Mouse (Mus musculus) stomach, embryonic 16.5 days (tissue): Measurements from ENCODE around the gene Clip1. TPM values are rescaled to one million over a fixed set of nuclear protein-coding genes. Genes with fewer than 3 reads are reported as not detected.

Experiments
- ATAC-seq: fragments of 200-750 bp; cut with Nextera tagmentation; 2 replicates; pipeline ENCODE4 v1.8.0; 2017; ENCODE audit warnings: moderate number of reproducible peaks, moderate TSS enrichment; ENCODE audit not compliant: insufficient read depth, low FRiP score
- H3K27ac ChIP-seq: fragments of 300-500 bp; sonication (generic); 2 replicates; pipeline ENCODE4 v1.5.1; 2014; ENCODE audit warnings: low read length
- H3K27me3 ChIP-seq: fragments of 300-500 bp; sonication (generic); 2 replicates; pipeline ENCODE4 v1.6.1; 2014; ENCODE audit warnings: low read length, control low read depth, mixed read lengths; ENCODE audit not compliant: control insufficient read depth, insufficient read depth
- H3K36me3 ChIP-seq: fragments of 300-500 bp; sonication (generic); 2 replicates; pipeline ENCODE4 v1.6.1; 2014; ENCODE audit warnings: low read length; ENCODE audit not compliant: control insufficient read depth, insufficient read depth
- H3K4me1 ChIP-seq: fragments of 300-500 bp; sonication (generic); 2 replicates; pipeline ENCODE4 v1.6.1; 2014; ENCODE audit warnings: low read length, control low read depth, mixed read lengths; ENCODE audit not compliant: control insufficient read depth, insufficient read depth
- H3K4me2 ChIP-seq: fragments of 300-500 bp; sonication (generic); 2 replicates; pipeline ENCODE4 v1.6.1; 2014; ENCODE audit warnings: low read depth, low read length, mixed read lengths
- H3K4me3 ChIP-seq: fragments of 300-500 bp; sonication (generic); replicated peaks from 2 replicates; pipeline ENCODE4 v1.5.1; 2014; ENCODE audit warnings: mild to moderate bottlenecking, low read length
- H3K9ac ChIP-seq: fragments of 300-500 bp; sonication (generic); 2 replicates; pipeline ENCODE4 v1.6.1; 2014; ENCODE audit warnings: low read length
- H3K9me3 ChIP-seq: fragments of 300-500 bp; sonication (generic); replicated peaks from 2 replicates; pipeline ENCODE4 v1.6.1; 2016; ENCODE audit warnings: low read length, control low read depth; ENCODE audit not compliant: control insufficient read depth
- WGBS: fragments of 180-500 bp; shearing (Covaris S2); extraction: QIAGEN DNeasy Blood & Tissue Kit; methylation state at CpG from one replicate; pipeline ENCODE4 v1.1.7; 2014; 5-methylcytosine and 5-hydroxymethylcytosine counted together
- polyA plus RNA-seq: library from polyadenylated mRNA; unstranded; fragments of >200 nt; fragmentation: Nextera tagmentation; extraction: Ambion mirVana; gene quantifications from 2 replicates; pipeline ENCODE4 v1.2.1, GENCODE M21; 2015

The Clip1 gene
- polyA plus RNA-seq, 1 experiment from 2014 or later: 40.6 TPM

DNA sequence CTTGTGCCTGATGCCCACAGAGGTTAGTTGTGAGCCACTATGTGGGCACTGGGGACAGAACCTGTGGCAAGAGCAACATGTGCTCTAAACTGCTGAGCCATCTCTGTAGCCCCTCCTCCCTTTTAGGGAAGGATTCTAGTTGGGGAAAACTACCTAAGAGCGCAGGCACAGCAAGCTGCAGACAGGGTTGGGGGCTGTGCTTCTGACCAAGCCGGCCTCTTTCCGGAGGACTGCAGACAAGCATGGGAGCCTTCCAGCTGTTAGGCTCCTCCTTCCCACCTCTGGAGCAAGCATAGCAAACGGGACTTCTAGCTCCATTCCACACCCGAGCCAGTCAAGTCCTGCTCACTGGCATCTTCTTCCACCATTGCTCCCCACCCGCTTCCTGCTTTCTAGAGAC lies 85.1 kb downstream of the Clip1 start:
- Histone ChIP-seq H3K27me3 (no peaks in the 10 kb centered on the region), H3K36me3 (0 out of 2 replicates have a peak, but pooled peaks cover 4% of the 10 kb centered on the region), H3K9ac (no peak overlapping the region), H3K4me1 (no peaks in the 10 kb centered on the region), H3K4me2 (no peak overlapping the region), H3K9me3 (no peaks in the 10 kb centered on the region), H3K27ac (0 out of 2 replicates have a peak overlapping the region, but pooled peaks have one; percentile 3), H3K4me3 (no peak overlapping the region)
- no peak for ATAC-seq
- 58% methylated on average over 6 of the region's 6 CpGs for WGBS

DNA sequence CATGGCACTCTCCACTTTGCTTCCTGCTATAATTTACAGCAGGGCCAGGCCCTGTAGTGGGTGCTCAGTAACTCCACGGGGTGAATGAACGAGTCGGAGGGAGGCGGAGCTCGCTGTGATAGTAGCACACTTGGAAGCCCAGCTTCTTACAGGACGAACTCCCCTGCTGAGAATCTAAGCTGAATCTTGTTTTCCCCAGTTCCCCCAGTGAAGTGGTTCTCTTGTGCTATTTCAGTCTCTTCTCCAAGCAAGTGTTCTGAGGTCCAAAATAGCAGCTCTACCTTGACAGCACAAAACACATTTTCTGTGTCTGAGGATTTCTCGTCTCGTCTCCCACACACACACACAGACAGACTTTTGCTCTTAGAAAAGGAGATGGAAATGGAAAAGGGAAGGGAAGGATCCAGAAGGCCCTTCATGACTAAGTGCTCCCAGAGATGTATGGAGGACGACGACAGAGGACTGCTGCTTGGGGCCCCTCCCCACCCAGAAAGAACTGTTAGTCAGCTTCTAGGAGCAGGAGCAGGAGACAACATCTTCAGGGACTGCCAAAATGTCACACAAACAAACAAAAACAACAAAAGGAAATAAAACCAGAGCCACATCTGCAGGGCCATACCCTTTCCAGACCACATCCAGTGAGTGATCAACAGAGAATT lies 90.7 kb downstream of the Clip1 start:
- no peak overlapping the region for H3K27ac ChIP-seq

DNA sequence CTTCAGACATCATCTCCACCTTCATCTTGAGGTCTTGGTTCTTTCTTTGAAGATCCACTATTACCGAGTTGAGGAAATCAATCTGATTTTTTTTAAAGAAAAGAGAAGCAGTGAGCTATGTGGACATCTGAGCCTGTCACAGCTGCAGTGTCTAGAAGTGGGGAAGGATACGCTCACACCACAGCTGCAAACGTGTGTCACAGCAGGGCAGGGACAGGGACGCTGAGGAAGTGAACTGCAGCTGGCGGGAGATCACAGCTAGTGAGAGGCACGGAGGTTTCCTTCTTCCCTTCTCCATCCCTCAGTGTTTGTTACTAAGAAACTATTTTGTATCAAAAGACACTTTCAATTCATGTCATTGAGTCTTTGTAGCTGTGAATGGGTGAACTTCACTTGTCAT lies 104.4 kb downstream of the Clip1 start:
- no peak for ATAC-seq
- Histone ChIP-seq H3K4me3 (no peak overlapping the region), H3K4me2 (no peak overlapping the region), H3K4me1 (no peaks in the 10 kb centered on the region), H3K27me3 (no peaks in the 10 kb centered on the region), H3K9me3 (no peaks in the 10 kb centered on the region), H3K36me3 (peaks cover 18% of the 10 kb centered on the region), H3K9ac (no peak overlapping the region), H3K27ac (no peak overlapping the region)
- 76% methylated on average over 6 of the region's 6 CpGs for WGBS

More for the DNA sequence above, 90.7 kb downstream of the Clip1 start:
- no peak for ATAC-seq
- no peaks in the 10 kb centered on the region for H3K27me3 ChIP-seq
- H3K4me1 ChIP-seq: no peaks in the 10 kb centered on the region
- no peak overlapping the region for H3K4me2 ChIP-seq
- H3K9ac ChIP-seq: no peak overlapping the region
- no peaks in the 10 kb centered on the region for H3K9me3 ChIP-seq
- H3K4me3 ChIP-seq: no peak overlapping the region
- 0 out of 2 replicates have a peak, but pooled peaks cover 6% of the 10 kb centered on the region for H3K36me3 ChIP-seq
- WGBS: 82% methylated on average over 10 of the region's 10 CpGs

DNA sequence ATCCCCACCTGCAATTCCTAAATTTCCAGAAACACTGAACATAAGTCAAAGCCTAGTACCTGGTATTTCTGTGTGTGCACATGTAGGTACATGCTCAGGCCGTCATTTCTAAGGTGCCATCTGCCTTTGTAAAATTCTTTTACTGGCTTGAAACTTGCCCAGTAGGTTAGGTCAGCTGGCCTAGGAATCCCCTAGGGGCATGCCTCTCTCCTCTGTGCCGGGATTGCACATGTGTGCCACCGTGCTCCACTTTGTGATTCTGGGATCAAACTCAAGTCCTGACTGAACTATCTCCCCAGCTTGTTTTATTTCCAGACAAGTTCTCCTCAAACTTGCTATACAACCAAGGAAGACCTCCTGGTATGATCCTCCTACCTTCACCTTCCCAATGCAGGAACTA lies 107.7 kb downstream of the Clip1 start:
- Histone ChIP-seq H3K4me2 (no peak overlapping the region), H3K4me3 (no peak overlapping the region), H3K36me3 (peaks cover 6% of the 10 kb centered on the region; the same call in 1 of the 2 replicates), H3K27ac (no peak overlapping the region), H3K9ac (no peak overlapping the region), H3K4me1 (peaks cover 6% of the 10 kb centered on the region; the same call in 1 of the 2 replicates), H3K27me3 (no peaks in the 10 kb centered on the region), H3K9me3 (no peaks in the 10 kb centered on the region)
- WGBS: 83% methylated on average over 3 of the region's 3 CpGs
- ATAC-seq: no peak

DNA sequence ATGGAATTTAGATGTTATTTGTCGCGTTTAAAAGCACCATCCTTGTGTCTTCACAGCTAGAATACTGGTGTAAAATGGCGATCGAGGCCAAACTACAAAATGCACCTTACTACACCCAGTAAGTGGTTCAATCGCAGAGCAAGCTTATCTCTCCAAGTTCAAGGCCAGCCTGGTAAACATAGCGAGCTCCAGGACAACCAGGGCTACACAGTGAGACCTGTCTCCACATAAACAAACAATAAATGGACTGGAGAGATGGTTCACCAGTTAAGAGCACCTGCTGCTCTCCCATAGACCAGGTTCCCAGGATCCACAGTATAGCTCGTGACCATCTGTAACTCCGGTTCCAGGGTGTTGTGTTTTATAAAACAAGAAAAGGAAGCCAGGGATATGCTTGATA lies 111.1 kb downstream of the Clip1 start:
- Histone ChIP-seq H3K4me1 (peaks cover 6% of the 10 kb centered on the region; the same call in 1 of the 2 replicates), H3K4me2 (peak overlapping the region; percentile 97), H3K4me3 (peak overlapping the region; percentile 97), H3K9me3 (no peaks in the 10 kb centered on the region), H3K27ac (no peak overlapping the region), H3K36me3 (0 out of 2 replicates have a peak, but pooled peaks cover 3% of the 10 kb centered on the region), H3K27me3 (no peaks in the 10 kb centered on the region), H3K9ac (peak overlapping the region; percentile 39; the same call in 1 of the 2 replicates)
- 0 out of 2 replicates have a peak, but pooled peaks have one; percentile 23 for ATAC-seq
- WGBS: 57% methylated on average over 8 of the region's 8 CpGs

DNA sequence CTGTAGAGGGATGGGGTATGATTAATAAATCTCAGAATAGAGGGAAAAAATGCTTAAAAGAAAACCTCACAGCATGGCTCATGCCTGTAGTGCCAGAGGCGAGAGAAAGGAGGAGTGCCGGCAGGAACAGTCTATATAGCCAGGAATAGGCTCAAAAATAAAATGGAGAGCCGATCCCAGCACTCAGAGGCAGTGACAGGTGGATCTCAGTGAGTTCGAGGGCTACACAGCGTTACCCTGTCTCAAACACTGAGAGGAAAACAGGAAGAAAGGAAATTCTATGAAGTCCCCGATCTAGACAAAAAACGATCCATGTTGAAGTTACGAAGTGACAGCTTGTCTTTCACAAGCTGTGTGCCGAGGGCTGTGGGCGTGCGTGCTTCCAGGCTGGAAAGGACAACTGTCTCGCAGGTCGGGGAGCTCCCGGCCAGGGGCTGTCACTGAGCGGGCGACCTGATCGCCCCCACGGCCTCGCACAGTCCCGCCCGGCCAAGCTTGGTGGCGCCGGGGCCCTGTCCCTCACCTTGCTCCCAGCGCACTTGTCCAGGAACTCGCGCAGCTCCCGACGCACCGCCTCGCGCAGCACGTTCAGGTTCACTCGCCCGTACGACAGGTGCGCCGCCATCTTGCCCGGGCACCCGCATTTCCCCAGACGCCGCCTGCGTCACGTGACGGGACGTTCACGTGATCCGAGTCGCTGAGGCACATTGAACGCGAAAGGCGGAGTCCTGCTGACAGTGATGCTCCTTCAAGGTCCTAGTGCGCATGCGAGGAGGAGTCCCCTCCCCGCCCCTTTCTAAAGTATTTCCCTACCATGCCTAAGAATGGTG lies 111.8 kb downstream of the Clip1 start, which contains the start of gene Vps33a:
TSS of gene Vps33a (minus strand) at position 682 of the 830 bp plus-strand sequence.
- peak within 1 kb of the TSS; percentile 46 for H3K27ac ChIP-seq
- under 1% methylated on average over 54 of the region's 54 CpGs for WGBS
- H3K36me3 ChIP-seq: 0 out of 2 replicates have a peak, but pooled peaks cover 3% of the 10 kb centered on the region
- H3K9ac ChIP-seq: peak within 1 kb of the TSS; percentile 92
- peak within 1 kb of the TSS; percentile 97 for H3K4me2 ChIP-seq
- H3K9me3 ChIP-seq: no peaks in the 10 kb centered on the region
- peaks cover 6% of the 10 kb centered on the region; the same call in 1 of the 2 replicates for H3K4me1 ChIP-seq
- H3K27me3 ChIP-seq: no peaks in the 10 kb centered on the region
- ATAC-seq: peak; percentile 95
- peak within 1 kb of the TSS; percentile 97 for H3K4me3 ChIP-seq

DNA sequence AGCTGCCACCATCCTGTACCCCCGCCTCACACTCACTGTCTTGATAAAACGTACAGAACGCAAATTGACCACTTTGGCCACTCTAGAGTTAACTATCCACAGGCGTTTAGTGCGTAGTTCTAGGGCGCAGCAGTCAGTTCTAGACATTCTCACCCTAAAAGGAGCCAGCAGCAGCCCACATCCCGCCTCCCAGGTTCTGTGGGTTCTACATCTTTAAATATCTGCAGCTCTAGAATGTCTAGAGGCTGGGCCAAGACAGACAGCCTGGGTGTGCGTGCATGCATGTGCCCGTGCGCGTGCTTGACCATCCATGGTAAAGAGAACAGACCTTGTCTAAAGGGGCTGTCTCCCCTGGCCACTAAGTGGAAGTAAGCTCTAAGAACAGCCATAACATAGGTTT lies 123.3 kb downstream of the Clip1 start:
- Histone ChIP-seq H3K27me3 (no peaks in the 10 kb centered on the region), H3K4me3 (no peak overlapping the region), H3K27ac (no peak overlapping the region), H3K9ac (no peak overlapping the region), H3K4me1 (no peaks in the 10 kb centered on the region), H3K9me3 (no peaks in the 10 kb centered on the region), H3K36me3 (peaks cover 8% of the 10 kb centered on the region), H3K4me2 (no peak overlapping the region)
- WGBS: 93% methylated on average over 11 of the region's 11 CpGs
- no peak for ATAC-seq

DNA sequence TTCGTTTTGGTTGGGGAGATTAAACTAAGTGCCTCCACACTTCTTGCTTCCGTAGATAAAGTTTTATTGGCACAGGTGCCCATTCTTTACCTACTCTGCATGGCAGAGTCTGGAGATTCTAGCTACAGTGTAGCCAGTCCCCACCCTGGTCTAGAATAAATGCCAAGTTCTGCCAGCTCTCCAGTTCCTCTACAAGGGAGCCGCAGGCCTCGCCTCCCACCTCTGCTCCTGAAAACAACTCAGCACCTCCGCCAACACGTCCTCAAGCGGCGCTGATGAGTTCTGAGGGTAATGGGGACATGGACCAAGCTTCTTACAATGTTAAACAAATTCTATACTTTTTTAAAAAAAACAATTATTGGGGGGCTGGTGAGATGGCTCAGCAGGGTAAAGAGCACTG lies 124.8 kb downstream of the Clip1 start:
- no peaks in the 10 kb centered on the region for H3K27me3 ChIP-seq
- ATAC-seq: no peak
- no peak overlapping the region for H3K27ac ChIP-seq
- no peak overlapping the region for H3K9ac ChIP-seq
- H3K4me2 ChIP-seq: no peak overlapping the region
- no peak overlapping the region for H3K4me3 ChIP-seq
- WGBS: 88% methylated on average over 8 of the region's 8 CpGs
- H3K36me3 ChIP-seq: peaks cover 8% of the 10 kb centered on the region
- H3K4me1 ChIP-seq: no peaks in the 10 kb centered on the region
- H3K9me3 ChIP-seq: no peaks in the 10 kb centered on the region

DNA sequence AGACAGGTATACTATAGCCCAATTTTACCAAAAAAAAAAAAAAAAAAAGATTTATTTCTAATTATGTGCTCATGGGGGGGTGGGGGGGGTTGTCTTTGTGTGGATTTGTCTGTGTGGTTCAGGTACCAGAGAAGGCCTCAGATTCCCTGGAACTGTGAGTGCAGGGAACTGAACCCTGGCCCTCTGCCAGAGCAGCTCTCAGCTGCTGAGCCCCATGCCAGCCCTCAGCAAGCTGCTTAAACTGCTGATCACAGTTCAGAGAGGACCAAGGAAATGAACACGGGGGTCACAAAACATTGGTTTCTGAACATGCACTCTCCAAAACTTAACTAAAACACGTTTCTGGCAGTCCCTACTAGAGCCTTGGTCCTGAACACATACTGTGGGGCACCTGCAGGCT lies 128.0 kb downstream of the Clip1 start:
- H3K4me3 ChIP-seq: no peak overlapping the region
- no peak overlapping the region for H3K4me2 ChIP-seq
- WGBS: 65% methylated on average over 2 of the region's 2 CpGs
- ATAC-seq: no peak
- H3K9ac ChIP-seq: no peak overlapping the region
- no peak overlapping the region for H3K27ac ChIP-seq
- H3K36me3 ChIP-seq: 0 out of 2 replicates have a peak, but pooled peaks cover 4% of the 10 kb centered on the region
- H3K9me3 ChIP-seq: no peaks in the 10 kb centered on the region
- H3K4me1 ChIP-seq: no peaks in the 10 kb centered on the region
- no peaks in the 10 kb centered on the region for H3K27me3 ChIP-seq
